Mouse (Mus musculus) left cerebral cortex, adult 18-20 months (tissue): ENCODE results near the gene Gm39115. TPM values are rescaled to one million over a fixed set of nuclear protein-coding genes. Genes with fewer than 3 reads are reported as not detected.

Source experiments
- DNase-seq, 2 experiments: peaks; one replicate each; pipeline ENCODE4 v3.0.0; 2021 to 2022; ENCODE audit warnings: low spot score in 2 of 2, mixed read lengths in 1 of 2
- total RNA-seq, 2 experiments: library from RNA; stranded (reverse); gene quantifications; 2 replicates each; pipeline ENCODE4 v1.2.3; 2021

Gene Gm39115
- total RNA-seq, 2 experiments from 2014 or later: not detected

DNA sequence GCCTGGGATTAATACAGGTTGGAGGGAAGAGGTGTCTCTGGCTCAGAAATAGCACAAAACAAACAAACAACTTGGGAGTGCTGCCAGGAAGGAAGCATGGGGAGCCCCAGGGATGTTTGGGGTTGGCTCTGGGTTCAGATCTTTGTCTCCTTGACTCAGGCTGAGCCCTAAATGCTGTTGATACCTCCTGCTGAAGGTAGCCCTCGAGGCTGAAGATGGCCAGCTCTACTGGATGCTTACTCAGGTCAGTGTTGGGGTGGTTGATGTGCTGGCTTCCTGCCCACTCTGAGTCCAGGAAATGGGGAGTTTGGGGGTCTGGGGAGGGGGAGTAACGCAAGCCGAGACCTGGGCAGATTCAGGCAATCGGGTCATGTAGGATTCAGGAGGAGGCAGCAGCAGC lies 39.1 kb downstream of the Gm39115 start:
- no peak for DNase-seq

DNA sequence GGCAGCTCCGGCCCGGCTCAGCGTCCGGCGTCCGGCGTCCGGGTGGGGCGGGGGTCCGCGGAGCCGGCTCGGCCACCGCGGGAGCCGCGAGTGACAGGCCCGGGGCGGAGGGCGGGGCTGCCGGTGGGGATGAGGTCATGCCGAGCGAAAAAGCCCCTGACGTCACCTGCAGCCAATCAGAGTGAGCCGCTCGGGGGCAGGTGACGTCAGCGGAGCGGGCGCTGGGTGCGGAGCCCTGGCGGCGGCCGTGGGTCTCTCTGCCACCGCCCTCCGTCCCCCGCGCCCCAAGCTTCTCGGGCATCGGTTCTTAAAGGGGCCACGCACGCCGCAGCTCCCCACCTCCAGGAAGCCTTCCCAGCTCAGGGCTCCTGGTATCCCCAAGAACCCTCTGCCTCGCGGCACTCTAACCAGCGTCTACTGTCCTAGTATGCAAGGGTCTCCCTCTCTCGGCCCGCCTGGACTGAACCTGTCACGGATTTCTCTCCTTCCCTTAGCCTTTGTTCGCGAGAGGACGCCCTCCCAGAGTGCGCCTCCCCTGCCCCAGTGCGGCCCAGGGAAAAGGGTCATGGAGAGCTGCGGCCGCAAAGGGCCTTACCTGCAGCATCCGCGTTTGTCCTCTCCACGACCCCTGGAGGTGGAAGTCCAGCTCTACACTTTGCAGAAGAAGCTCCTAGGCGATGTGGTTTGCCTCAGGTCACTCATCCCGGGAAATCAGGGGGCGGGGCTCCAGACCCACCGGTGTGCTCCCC lies 40.5 kb downstream of the Gm39115 start, which contains the start of gene Dusp8:
Gene Dusp8, minus strand, starts transcription at position 661 of the 749 bp plus-strand sequence.
- peak; percentile 97 for DNase-seq

GRCm38 (mm10) chr7:142094301-142095143 lies 41.3 kb downstream of the Gm39115 start:
- DNase-seq: peak; percentile 73 to 84

- DNase-seq: no peak
Measured at GRCm38 (mm10) chr7:142093696-142094240, 42.1 kb downstream of the Gm39115 start.

DNA sequence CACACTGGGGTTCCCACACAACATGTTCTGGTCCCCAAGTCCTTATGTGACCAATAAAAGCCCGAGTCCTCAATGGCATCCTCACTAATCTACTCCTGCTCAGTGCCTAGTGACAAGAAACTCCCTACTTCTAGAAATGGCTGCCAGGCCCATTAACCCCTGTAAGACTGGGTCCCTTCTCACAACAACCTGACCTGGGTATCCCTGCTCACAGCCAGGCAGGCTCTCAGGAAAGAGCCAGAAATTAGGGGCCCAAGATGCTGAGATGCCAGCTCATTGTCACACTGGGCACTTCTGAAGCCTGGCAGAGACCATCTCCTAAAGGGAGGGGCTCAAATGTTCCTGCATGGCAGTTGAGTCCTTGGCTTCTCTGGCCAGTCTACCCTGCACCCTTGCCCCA lies 42.8 kb downstream of the Gm39115 start:
- DNase-seq: no peak

DNA sequence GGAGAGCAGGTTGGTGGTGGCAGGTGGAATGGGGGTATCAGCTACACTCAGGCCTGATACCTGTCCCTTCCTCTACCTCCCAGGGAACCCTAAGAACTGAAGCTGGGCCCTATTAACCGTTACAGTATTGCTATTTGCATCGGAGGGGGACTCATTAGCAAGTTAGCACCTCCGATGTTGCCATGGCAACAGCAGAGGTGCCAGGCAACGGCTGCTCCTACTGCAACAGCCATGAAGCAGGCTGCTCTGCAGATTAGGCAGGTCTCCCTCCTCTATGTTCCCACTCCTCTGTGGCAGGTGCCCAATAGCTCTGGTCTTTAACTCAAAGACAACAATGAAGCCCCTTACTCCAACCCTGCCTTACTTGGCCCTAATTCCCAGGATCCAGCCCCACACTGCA lies 44.0 kb downstream of the Gm39115 start:
- DNase-seq: no peak

GRCm38 (mm10) chr7:142089648-142090447 lies 46.0 kb downstream of the Gm39115 start:
- no peak for DNase-seq

DNA sequence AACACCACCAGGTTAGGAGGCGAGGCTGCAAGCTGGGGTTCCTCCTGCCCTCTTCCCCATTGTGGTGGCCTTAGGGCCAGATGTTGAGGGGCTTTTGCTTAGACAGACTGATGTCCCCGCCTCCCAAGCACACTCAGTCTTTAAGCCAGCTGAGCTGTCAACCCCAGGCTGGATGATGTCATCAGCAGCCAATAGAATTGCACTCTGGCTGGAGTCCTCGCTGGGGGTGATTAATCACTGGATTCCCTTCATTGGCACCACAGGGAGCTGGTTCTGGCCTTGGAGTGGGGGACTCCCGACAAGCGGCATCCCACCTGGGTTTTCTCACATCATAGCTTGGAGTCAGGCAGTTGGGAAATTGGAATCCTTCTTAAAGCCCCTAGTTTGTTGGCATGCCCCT lies 46.9 kb downstream of the Gm39115 start:
- DNase-seq: peak in 1 of 2 experiments; percentile 58

GRCm38 (mm10) chr7:142087069-142087652 lies 48.7 kb downstream of the Gm39115 start:
- DNase-seq: no peak

GRCm38 (mm10) chr7:142086159-142086905 lies 49.5 kb downstream of the Gm39115 start:
- no peak for DNase-seq

Other genes with a start within 250 kb of the Gm39115 start
- gene Tollip, start 217.5 kb downstream of the Gm39115 start, total RNA-seq: 100 to 1,000 TPM; 114 to 115 TPM
- gene Brsk2, start 186.3 kb downstream of the Gm39115 start, total RNA-seq: 100 to 1,000 TPM; 208 to 219 TPM
- 10 to 100 TPM; 37.7 to 39.1 TPM for gene Mob2, start 75.0 kb downstream of the Gm39115 start, total RNA-seq
- gene Dusp8, start 40.2 kb downstream of the Gm39115 start, total RNA-seq: 100 to 1,000 TPM; 150 to 154 TPM
- gene Gm45618, start 15.3 kb downstream of the Gm39115 start, total RNA-seq: not detected
- gene Gm45337, start 8.6 kb upstream of the Gm39115 start, total RNA-seq: not detected
- not detected for gene Gm29735, start 21.1 kb upstream of the Gm39115 start, total RNA-seq
- gene Gm4553, start 29.7 kb upstream of the Gm39115 start, total RNA-seq: not detected
- not detected for gene Krtap5-2, start 40.0 kb upstream of the Gm39115 start, total RNA-seq
- not detected for gene Gm10153, start 54.4 kb upstream of the Gm39115 start, total RNA-seq
- not detected for gene Krtap5-3, start 65.3 kb upstream of the Gm39115 start, total RNA-seq
- gene Gm7579, start 75.8 kb upstream of the Gm39115 start, total RNA-seq: not detected
- gene Krtap5-5, start 93.9 kb upstream of the Gm39115 start, total RNA-seq: not detected
- not detected for gene Gm40460, start 105.0 kb upstream of the Gm39115 start, total RNA-seq
- not detected for gene Gm2431, start 122.3 kb upstream of the Gm39115 start, total RNA-seq
- gene Gm4559, start 138.3 kb upstream of the Gm39115 start, total RNA-seq: not detected
- not detected for gene Krtap5-1, start 161.1 kb upstream of the Gm39115 start, total RNA-seq
- gene Krtap5-4, start 167.5 kb upstream of the Gm39115 start, total RNA-seq: not detected
- gene Ifitm10, start 237.7 kb upstream of the Gm39115 start, total RNA-seq: 10 to 100 TPM; 35.2 to 38.2 TPM
- gene Gm49369, start 246.6 kb upstream of the Gm39115 start, total RNA-seq: 1 to 10 TPM in 1 of 2 experiments, not detected in 1; 6.0 TPM